Mouse (Mus musculus) hindbrain, embryonic 14.5 days (tissue): ENCODE results near the gene Tmem199. TPM values are rescaled to one million over a fixed set of nuclear protein-coding genes. Genes with fewer than 3 reads are reported as not detected.

ENCODE experiments used
- ATAC-seq: fragments of 200-750 bp; cut with Nextera tagmentation; 2 replicates; pipeline ENCODE4 v1.8.0; 2017; ENCODE audit warnings: moderate number of reproducible peaks, mild to moderate bottlenecking, moderate TSS enrichment, moderate library complexity; ENCODE audit not compliant: low FRiP score
- DNase-seq: peaks from one replicate; pipeline ENCODE4 v3.0.0-alpha.2; 2015; ENCODE audit warnings: low spot score
- H3K27ac ChIP-seq: fragments of 300-500 bp; sonication (generic); 2 replicates; pipeline ENCODE4 v1.5.1; 2014; ENCODE audit warnings: mild to moderate bottlenecking, moderate library complexity
- H3K27me3 ChIP-seq: fragments of 300-500 bp; sonication (generic); 2 replicates; pipeline ENCODE4 v1.6.1; 2014; ENCODE audit warnings: mild to moderate bottlenecking, low read length, mixed read lengths; ENCODE audit not compliant: control insufficient read depth, insufficient read depth
- H3K36me3 ChIP-seq: fragments of 300-500 bp; sonication (generic); replicated peaks from 2 replicates; pipeline ENCODE4 v1.6.1; 2014; ENCODE audit not compliant: control insufficient read depth, insufficient read depth
- H3K4me1 ChIP-seq: fragments of 300-500 bp; sonication (generic); replicated peaks from 2 replicates; pipeline ENCODE4 v1.6.1; 2014; ENCODE audit warnings: antibody characterized with exemption, low read length, mixed read lengths; ENCODE audit not compliant: control insufficient read depth, insufficient read depth
- H3K4me2 ChIP-seq: fragments of 300-500 bp; sonication (generic); replicated peaks from 2 replicates; pipeline ENCODE4 v1.6.1; 2014; ENCODE audit warnings: mild to moderate bottlenecking, moderate library complexity
- H3K4me3 ChIP-seq: fragments of 300-500 bp; sonication (generic); replicated peaks from 2 replicates; pipeline ENCODE4 v1.5.1; 2014; ENCODE audit warnings: mild to moderate bottlenecking, low read length
- H3K9ac ChIP-seq: fragments of 300-500 bp; sonication (generic); 2 replicates; pipeline ENCODE4 v1.6.1; 2014
- H3K9me3 ChIP-seq: fragments of 300-500 bp; sonication (generic); 2 replicates; pipeline ENCODE4 v1.6.1; 2016; ENCODE audit warnings: low read length; ENCODE audit not compliant: control insufficient read depth
- WGBS: fragments of 180-500 bp; shearing (Covaris S2); extraction: QIAGEN DNeasy Blood & Tissue Kit; methylation state at CpG from one replicate; pipeline ENCODE4 v1.1.7; 2014; 5-methylcytosine and 5-hydroxymethylcytosine counted together
- polyA plus RNA-seq: library from polyadenylated mRNA; unstranded; fragments of >200 nt; fragmentation: Nextera tagmentation; extraction: Ambion mirVana; gene quantifications from 2 replicates; pipeline ENCODE4 v1.2.1, GENCODE M21; 2014

Gene Tmem199
- polyA plus RNA-seq, 1 experiment from 2014 or later: 96.1 TPM

GRCm38 (mm10) chr11:78547718-78548460, 35.9 kb upstream of the Tmem199 start:
- Histone ChIP-seq H3K27me3 (no peaks in the 10 kb centered on the region), H3K4me3 (no peak overlapping the region), H3K9ac (no peak overlapping the region), H3K9me3 (0 out of 2 replicates have a peak, but pooled peaks cover under 1% of the 10 kb centered on the region), H3K27ac (no peak overlapping the region), H3K4me2 (no peak overlapping the region), H3K36me3 (peaks cover 15% of the 10 kb centered on the region), H3K4me1 (peaks cover 11% of the 10 kb centered on the region)
- 85% methylated on average over 2 of the region's 2 CpGs for WGBS
- DNase-seq: no peak
- ATAC-seq: no peak

- no peak overlapping the region for H3K4me3 ChIP-seq
- WGBS: 83% methylated on average over 8 of the region's 8 CpGs
- H3K4me1 ChIP-seq: peaks cover 11% of the 10 kb centered on the region; the same call in 1 of the 2 replicates
- ATAC-seq (no peak), DNase-seq (no peak)
- no peak overlapping the region for H3K9ac ChIP-seq
- H3K4me2 ChIP-seq: no peak overlapping the region
- H3K27me3 ChIP-seq: no peaks in the 10 kb centered on the region
- H3K36me3 ChIP-seq: peaks cover 38% of the 10 kb centered on the region
- no peaks in the 10 kb centered on the region for H3K9me3 ChIP-seq
- H3K27ac ChIP-seq: no peak overlapping the region
Measured at GRCm38 (mm10) chr11:78545181-78545580, 33.2 kb upstream of the Tmem199 start.

GRCm38 (mm10) chr11:78544449-78545111, 32.6 kb upstream of the Tmem199 start:
- Histone ChIP-seq H3K4me3 (no peak overlapping the region), H3K27ac (no peak overlapping the region), H3K9ac (no peak overlapping the region), H3K4me2 (no peak overlapping the region), H3K36me3 (peaks cover 44% of the 10 kb centered on the region), H3K27me3 (no peaks in the 10 kb centered on the region), H3K9me3 (no peaks in the 10 kb centered on the region), H3K4me1 (peaks cover 6% of the 10 kb centered on the region; the same call in 1 of the 2 replicates)
- WGBS: 96% methylated on average over 7 of the region's 7 CpGs
- no peak for DNase-seq
- ATAC-seq: no peak

GRCm38 (mm10) chr11:78540358-78540757, 28.4 kb upstream of the Tmem199 start:
- WGBS: 90% methylated on average over 3 of the region's 3 CpGs
- no peak overlapping the region for H3K4me2 ChIP-seq
- H3K27me3 ChIP-seq: no peaks in the 10 kb centered on the region
- no peak overlapping the region for H3K27ac ChIP-seq
- H3K36me3 ChIP-seq: peaks cover 55% of the 10 kb centered on the region
- H3K4me3 ChIP-seq: no peak overlapping the region
- peaks cover 13% of the 10 kb centered on the region for H3K4me1 ChIP-seq
- ATAC-seq (no peak), DNase-seq (no peak)
- no peaks in the 10 kb centered on the region for H3K9me3 ChIP-seq
- H3K9ac ChIP-seq: no peak overlapping the region

- DNase-seq (no peak), ATAC-seq (0 out of 2 replicates have a peak, but pooled peaks have one; percentile 1)
- Histone ChIP-seq H3K4me3 (peak overlapping the region; percentile 75), H3K4me2 (peak overlapping the region; percentile 87), H3K36me3 (peaks cover 31% of the 10 kb centered on the region), H3K27me3 (no peaks in the 10 kb centered on the region), H3K27ac (peak overlapping the region; percentile 86), H3K9ac (peak overlapping the region; percentile 88), H3K9me3 (no peaks in the 10 kb centered on the region), H3K4me1 (peaks cover 26% of the 10 kb centered on the region)
- WGBS: 3% methylated on average over 14 of the region's 14 CpGs
Measured at GRCm38 (mm10) chr11:78536690-78537084, 24.7 kb upstream of the Tmem199 start.

- under 1% methylated on average over 52 of the region's 52 CpGs for WGBS
- peak; percentile 98 for DNase-seq
- Histone ChIP-seq H3K9me3 (no peaks in the 10 kb centered on the region), H3K4me2 (peak within 1 kb of the TSS; percentile 87), H3K4me1 (peaks cover 26% of the 10 kb centered on the region), H3K4me3 (peak within 1 kb of the TSS; percentile 75), H3K27me3 (no peaks in the 10 kb centered on the region), H3K9ac (peak within 1 kb of the TSS; percentile 88), H3K36me3 (peaks cover 27% of the 10 kb centered on the region), H3K27ac (peak within 1 kb of the TSS; percentile 86)
- peak; percentile 98 for ATAC-seq
Measured at GRCm38 (mm10) chr11:78536080-78536689, 24.2 kb upstream of the Tmem199 start, which contains the start of the genes Tnfaip1 and Ift20. Gene Tnfaip1, minus strand, starts transcription at chr11:78536332. Gene Ift20, plus strand, starts transcription at chr11:78536361.

GRCm38 (mm10) chr11:78535376-78536079, 23.6 kb upstream of the Tmem199 start:
- Histone ChIP-seq H3K9ac (peak overlapping the region; percentile 59), H3K4me3 (peak overlapping the region; percentile 75), H3K27ac (peak overlapping the region; percentile 77), H3K36me3 (peaks cover 20% of the 10 kb centered on the region), H3K9me3 (no peaks in the 10 kb centered on the region), H3K4me2 (peak overlapping the region; percentile 86), H3K4me1 (peaks cover 26% of the 10 kb centered on the region), H3K27me3 (no peaks in the 10 kb centered on the region)
- ATAC-seq (peak; percentile 5; the same call in 1 of the 2 replicates), DNase-seq (peak; percentile 65)
- WGBS: 1% methylated on average over 23 of the region's 23 CpGs

- H3K9me3 ChIP-seq: no peaks in the 10 kb centered on the region
- H3K9ac ChIP-seq: no peak overlapping the region
- no peaks in the 10 kb centered on the region for H3K27me3 ChIP-seq
- H3K4me2 ChIP-seq: peak overlapping the region; percentile 86
- DNase-seq (no peak), ATAC-seq (no peak)
- peaks cover 19% of the 10 kb centered on the region for H3K36me3 ChIP-seq
- peaks cover 26% of the 10 kb centered on the region for H3K4me1 ChIP-seq
- H3K4me3 ChIP-seq: peak overlapping the region; percentile 75
- no peak overlapping the region for H3K27ac ChIP-seq
- 95% methylated on average over 4 of the region's 4 CpGs for WGBS
Measured at GRCm38 (mm10) chr11:78534516-78534915, 22.5 kb upstream of the Tmem199 start.
